Mouse (Mus musculus): ENCODE data around the gene Zfp78.

DNA sequence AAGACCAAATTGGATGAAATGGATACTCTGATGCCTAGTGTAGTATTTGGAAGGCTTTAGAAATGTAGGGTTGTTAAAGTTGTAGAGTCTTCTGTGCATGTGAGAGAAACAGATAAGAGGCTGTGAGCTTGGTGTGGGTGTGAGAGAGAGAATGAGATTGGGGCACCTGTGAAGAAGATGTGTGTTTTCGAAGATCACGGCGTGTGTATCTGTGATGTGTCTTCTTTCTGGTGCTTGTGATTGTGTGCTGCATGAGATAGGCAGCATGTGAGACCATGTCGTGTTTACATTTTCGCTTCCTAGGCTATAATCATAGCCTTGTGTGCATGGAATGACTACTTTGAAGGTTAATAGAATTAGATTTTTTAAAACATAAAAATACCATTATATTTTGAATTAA, 4.1 kb downstream of the Zfp78 start:
- TF ChIP-seq CTCF (IDR thresholded peaks at IDR 0.05; ENCODE audit: borderline replicate concordance, insufficient read depth, low read depth, low read length) (no peak), POLR2A (IDR thresholded peaks at IDR 0.05; ENCODE audit: borderline replicate concordance, insufficient read depth, low read length) (no peak)
